Mouse (Mus musculus) regulatory T cell (primary cell): Measurements from ENCODE around the gene D930048N14Rik.
"Not testable (repeated sequence)": the region's sequence is repeated elsewhere in the genome, so short reads cannot be mapped to it uniquely, and the experiment has no call there.

ENCODE experiments used
- in situ Hi-C: fragments of 300-600 bp; cut with MboI, MseI; formaldehyde crosslinking; loops from one replicate; pipeline ENCODE4 v1.15.1; 2025; ENCODE audit warnings: high pct_unique_total_duplicates

D930048N14Rik gene

GRCm38 (mm10) chr11:51652889-51653418, 2.2 kb downstream of the D930048N14Rik start:
- in situ Hi-C loops, result no loop called here

- in situ Hi-C loops, result no loop called here
Observed at GRCm38 (mm10) chr11:51653736-51654135, 3.0 kb downstream of the D930048N14Rik start.

- in situ Hi-C loops, result no loop called here
Observed at GRCm38 (mm10) chr11:51654891-51655290, 4.1 kb downstream of the D930048N14Rik start.

GRCm38 (mm10) chr11:51656798-51657521, 6.2 kb downstream of the D930048N14Rik start:
- in situ Hi-C loops, result no loop called here

- in situ Hi-C loops, result no loop called here
Observed at GRCm38 (mm10) chr11:51658291-51658690, 7.5 kb downstream of the D930048N14Rik start.

GRCm38 (mm10) chr11:51658705-51659104, 8.0 kb downstream of the D930048N14Rik start:
- in situ Hi-C loops, result no loop called here

- in situ Hi-C loops, result loop anchor here (10.0 kb wide), 1 partner anchor 1087 kb away; no protein-coding TSS in a partner anchor
Observed at GRCm38 (mm10) chr11:51661867-51662365, 11.2 kb downstream of the D930048N14Rik start.

- in situ Hi-C loops, result loop anchor here (10.0 kb wide), 1 partner anchor 1088 kb away; no protein-coding TSS in a partner anchor
Observed at GRCm38 (mm10) chr11:51662632-51663031, 11.9 kb downstream of the D930048N14Rik start.

GRCm38 (mm10) chr11:51664747-51665146, 14.0 kb downstream of the D930048N14Rik start:
- in situ Hi-C loops, result loop anchor here (10.0 kb wide), 1 partner anchor 1090 kb away; no protein-coding TSS in a partner anchor

- in situ Hi-C loops, result no loop called here
Observed at GRCm38 (mm10) chr11:51670846-51671245, 20.1 kb downstream of the D930048N14Rik start.

- in situ Hi-C loops, result no loop called here
Observed at GRCm38 (mm10) chr11:51671376-51671775, 20.6 kb downstream of the D930048N14Rik start.

GRCm38 (mm10) chr11:51673291-51673690, 22.5 kb downstream of the D930048N14Rik start:
- in situ Hi-C loops, result no loop called here

GRCm38 (mm10) chr11:51675386-51675785, 24.6 kb downstream of the D930048N14Rik start:
- in situ Hi-C loops, result no loop called here

- in situ Hi-C loops, result no loop called here
Observed at GRCm38 (mm10) chr11:51677737-51678418, 27.1 kb downstream of the D930048N14Rik start.

GRCm38 (mm10) chr11:51679466-51679865, 28.7 kb downstream of the D930048N14Rik start:
- in situ Hi-C loops, result no loop called here

GRCm38 (mm10) chr11:51681324-51681975, 30.7 kb downstream of the D930048N14Rik start:
- in situ Hi-C loops, result loop anchor here (5.0 kb wide), 1 partner anchor 64 kb away; the partner anchor contains the start of gene Nhp2

GRCm38 (mm10) chr11:51681976-51682374, 31.2 kb downstream of the D930048N14Rik start:
- in situ Hi-C loops, result loop anchor here (5.0 kb wide), 1 partner anchor 65 kb away; the partner anchor contains the start of gene Nhp2

GRCm38 (mm10) chr11:51688330-51689328, 37.9 kb downstream of the D930048N14Rik start, which contains the start of gene 0610009B22Rik:
TSS of gene 0610009B22Rik (minus strand) at chr11:51688874.
- in situ Hi-C loops, result no loop called here

- in situ Hi-C loops, result no loop called here
Observed at GRCm38 (mm10) chr11:51689343-51689742, 38.6 kb downstream of the D930048N14Rik start.

GRCm38 (mm10) chr11:51690597-51690996, 39.8 kb downstream of the D930048N14Rik start:
- in situ Hi-C loops, result not testable (repeated sequence)
